Mouse (Mus musculus) macrophage (primary cell): ENCODE data around the gene Pnkd. TPM values are rescaled to one million over a fixed set of nuclear protein-coding genes. Genes with fewer than 3 reads are reported as not detected.
A peak's percentile ranks its signal among the peaks of the same experiment; 100 is the strongest.
"Not testable (repeated sequence)": the region's sequence is repeated elsewhere in the genome, so short reads cannot be mapped to it uniquely, and the experiment has no call there.

ENCODE experiments used
- H3K27ac ChIP-seq: fragments of 350-480 bp; formaldehyde crosslinking; 2 replicates; pipeline ENCODE4 v1.9.0; 2021
- H3K36me3 ChIP-seq: fragments of 350-480 bp; formaldehyde crosslinking; 2 replicates; pipeline ENCODE4 v1.9.0; 2021; ENCODE audit errors: inconsistent target
- H3K4me3 ChIP-seq: fragments of 350-480 bp; formaldehyde crosslinking; 2 replicates; pipeline ENCODE4 v1.9.0; 2021; ENCODE audit errors: inconsistent target
- H3K79me2 ChIP-seq: fragments of 350-480 bp; formaldehyde crosslinking; 2 replicates; pipeline ENCODE4 v1.9.0; 2021; ENCODE audit errors: inconsistent target
- WGBS: methylation state at CpG from one replicate; pipeline ENCODE4 v1.1.7; 2026; ENCODE audit warnings: inconsistent platforms; ENCODE audit not compliant: missing documents; 5-methylcytosine and 5-hydroxymethylcytosine counted together
- polyA plus RNA-seq: library from polyadenylated mRNA; stranded (reverse); fragments of 250-400 nt; gene quantifications from 3 replicates; pipeline ENCODE4 v1.2.4, GENCODE M21; 2018; ENCODE audit warnings: inconsistent platforms

Gene Pnkd
- polyA plus RNA-seq, 1 experiment from 2014 or later = 20.6 TPM

DNA sequence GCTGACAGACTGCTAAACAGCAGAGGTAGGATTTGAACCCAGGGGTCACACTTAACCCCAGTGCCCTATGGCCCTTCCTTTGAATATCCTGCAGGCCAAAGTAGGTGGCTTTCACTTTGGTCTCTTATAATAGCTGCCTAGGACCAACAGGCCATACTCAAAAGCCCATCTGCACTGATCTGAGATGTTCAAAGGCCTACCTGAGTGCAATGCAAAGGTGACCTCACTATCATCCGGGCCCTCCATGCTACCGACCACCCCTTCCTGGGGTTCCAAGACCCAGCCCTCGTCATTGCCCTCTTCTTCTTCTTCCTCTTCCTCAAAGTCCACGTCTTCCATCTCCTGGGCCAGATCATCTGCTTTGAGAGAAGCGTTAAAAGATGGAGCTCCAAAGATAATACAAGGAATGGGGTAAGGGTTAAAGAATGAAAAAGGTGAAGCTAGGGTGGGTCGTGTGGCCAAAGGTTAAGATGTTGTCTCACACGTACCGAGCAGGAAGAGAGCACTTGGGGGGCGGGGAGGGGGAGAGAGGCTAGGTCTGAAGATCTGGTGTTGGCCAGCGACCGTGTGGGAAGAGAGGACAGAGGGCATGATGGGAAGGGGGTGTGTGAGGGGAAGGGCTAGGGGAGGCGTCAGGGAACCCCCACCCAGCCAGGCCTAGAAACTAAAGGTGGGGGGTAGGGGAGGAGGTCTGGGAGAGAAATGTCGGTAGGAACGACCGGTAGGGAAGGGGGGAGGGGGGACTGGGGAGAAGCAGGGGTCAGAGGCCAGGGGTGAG, 855 bp upstream of the Pnkd start:
- peaks cover 50% of the 10 kb centered on the region for H3K36me3 ChIP-seq
- 5% methylated on average over 14 of the region's 15 CpGs for WGBS
- H3K79me2 ChIP-seq = peaks cover 28% of the 10 kb centered on the region
- H3K4me3 ChIP-seq = peak overlapping the region; percentile 95
- H3K27ac ChIP-seq = peak overlapping the region; percentile 79

DNA sequence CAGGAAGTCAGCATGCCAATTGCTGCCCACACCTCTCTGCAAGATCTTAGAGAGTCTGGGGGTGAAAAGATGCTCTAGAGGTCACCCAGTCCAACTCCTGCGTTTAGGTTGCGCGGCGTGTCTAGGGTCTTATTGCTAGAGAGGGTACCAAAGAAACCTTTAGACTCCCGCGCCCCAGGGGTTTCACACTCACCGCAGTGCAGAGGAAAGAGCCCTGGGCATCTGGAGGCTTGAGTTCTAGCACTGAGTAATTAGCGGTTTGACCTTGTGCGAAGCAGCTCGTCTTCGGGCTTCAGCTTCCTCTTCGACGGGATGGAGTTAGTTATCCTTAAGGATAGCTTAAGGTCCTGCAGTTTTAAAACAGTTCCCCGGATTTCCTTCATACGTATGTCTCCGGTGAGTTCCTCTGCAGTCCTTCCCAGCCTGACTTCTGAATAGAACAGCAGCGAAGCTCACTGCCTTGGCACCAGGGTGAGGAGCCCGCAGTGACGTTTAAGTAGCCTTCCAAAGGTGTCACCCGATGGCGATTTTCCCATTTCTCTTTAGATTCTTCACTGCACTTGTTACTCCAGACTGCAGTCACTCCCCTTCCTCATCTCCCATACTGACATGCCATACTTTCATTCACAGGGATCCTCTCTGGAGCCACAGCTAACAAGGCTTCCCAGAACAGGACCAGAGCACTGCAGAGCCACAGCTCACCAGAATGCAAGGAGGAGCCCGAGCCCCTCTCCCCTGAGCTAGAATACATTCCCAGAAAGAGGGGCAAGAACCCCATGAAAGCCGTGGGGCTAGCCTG, 681 bp downstream of the Pnkd start:
- WGBS = 8% methylated on average over 23 of the region's 23 CpGs
- H3K79me2 ChIP-seq = peaks cover 28% of the 10 kb centered on the region
- peak overlapping the region; percentile 4; the same call in 1 of the 2 replicates for H3K27ac ChIP-seq
- H3K4me3 ChIP-seq = peak overlapping the region; percentile 82
- H3K36me3 ChIP-seq = peaks cover 55% of the 10 kb centered on the region

DNA sequence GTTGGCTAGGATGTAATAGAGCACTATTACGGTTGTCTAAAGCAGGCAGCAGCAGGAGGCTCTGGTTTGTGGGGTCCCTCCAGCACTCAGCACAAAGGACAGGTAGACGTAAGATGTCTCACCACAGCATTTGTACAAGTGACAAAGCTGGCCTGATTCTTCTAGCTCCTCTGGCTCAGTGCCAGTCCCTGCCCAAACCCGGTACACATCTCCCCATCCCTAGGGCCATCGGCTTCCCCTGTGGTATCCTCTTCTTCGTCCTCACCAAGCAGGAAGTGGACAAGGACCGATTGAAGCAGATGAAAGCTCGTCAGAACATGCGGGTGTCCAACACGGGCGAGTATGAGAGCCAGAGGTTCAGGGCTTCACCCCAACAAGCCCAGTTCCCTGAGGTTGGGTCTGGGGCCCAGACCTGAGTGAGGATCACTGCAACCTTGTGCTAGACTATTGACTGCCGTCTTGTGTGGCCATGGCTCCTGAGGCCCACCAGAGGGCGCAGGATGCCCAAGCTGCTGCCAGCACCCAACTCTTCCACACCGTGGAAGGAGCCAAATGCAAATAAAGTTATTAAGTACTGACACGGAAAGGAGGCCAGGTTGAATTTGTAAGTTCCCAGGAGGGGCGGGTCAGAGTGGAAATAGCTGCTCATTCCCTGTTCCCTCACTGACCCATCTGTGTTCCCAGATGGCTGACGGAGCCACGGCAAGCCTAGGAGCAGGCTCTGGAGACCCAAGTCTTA, 2.3 kb downstream of the Pnkd start:
- WGBS = 67% methylated on average over 13 of the region's 17 CpGs
- H3K36me3 ChIP-seq = peaks cover 52% of the 10 kb centered on the region
- not testable (repeated sequence) for H3K27ac ChIP-seq

DNA sequence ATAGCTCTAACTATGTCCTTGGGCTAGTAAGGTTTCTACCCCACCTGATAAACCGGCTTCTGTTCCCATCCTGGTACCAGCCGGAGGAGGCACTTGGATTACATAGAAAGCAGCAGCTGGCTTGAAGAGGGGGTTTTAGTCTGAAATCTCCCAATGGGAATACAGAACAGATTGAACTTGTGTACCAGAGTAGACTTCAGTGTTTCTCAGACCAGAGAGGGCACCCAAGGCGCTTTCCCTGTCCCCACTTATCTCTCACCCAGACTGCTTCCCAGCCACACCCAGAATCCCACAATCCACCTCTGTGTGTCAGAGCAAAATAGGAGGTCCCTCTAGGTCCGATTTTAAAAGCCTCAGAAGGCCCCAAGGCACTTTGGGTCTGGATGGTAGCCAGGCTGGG, 3.6 kb downstream of the Pnkd start:
- H3K27ac ChIP-seq = no peak overlapping the region
- H3K36me3 ChIP-seq = peaks cover 53% of the 10 kb centered on the region
- 87% methylated on average over 4 of the region's 4 CpGs for WGBS
- H3K4me3 ChIP-seq = no peak overlapping the region
- peaks cover 18% of the 10 kb centered on the region for H3K79me2 ChIP-seq

More for the DNA sequence above, 2.3 kb downstream of the Pnkd start:
- H3K79me2 ChIP-seq = peaks cover 23% of the 10 kb centered on the region
- not testable (repeated sequence) for H3K4me3 ChIP-seq

DNA sequence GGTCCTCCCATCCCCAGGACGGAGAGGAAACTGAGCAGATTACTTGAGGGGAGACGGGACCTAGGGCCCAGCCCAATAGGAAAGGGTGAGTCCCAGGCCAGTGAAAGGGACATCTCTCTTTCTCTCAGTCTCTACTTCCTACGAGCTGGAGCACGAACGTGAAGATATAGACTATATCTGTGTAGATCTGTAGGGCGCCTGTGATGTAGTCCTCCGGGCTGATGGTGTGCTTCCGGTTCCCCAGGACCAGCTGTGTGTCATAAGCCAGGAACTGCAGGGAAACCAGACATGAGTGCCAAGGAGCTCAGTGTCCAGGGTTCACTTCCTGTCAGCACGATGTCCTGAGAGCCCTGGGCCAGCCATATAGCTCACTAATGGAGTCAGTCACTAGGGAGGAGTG, 4.5 kb downstream of the Pnkd start:
- Histone ChIP-seq H3K4me3 (no peak overlapping the region), H3K79me2 (peaks cover 9% of the 10 kb centered on the region; the same call in 1 of the 2 replicates), H3K36me3 (peaks cover 53% of the 10 kb centered on the region), H3K27ac (no peak overlapping the region)
- 94% methylated on average over 9 of the region's 9 CpGs for WGBS

DNA sequence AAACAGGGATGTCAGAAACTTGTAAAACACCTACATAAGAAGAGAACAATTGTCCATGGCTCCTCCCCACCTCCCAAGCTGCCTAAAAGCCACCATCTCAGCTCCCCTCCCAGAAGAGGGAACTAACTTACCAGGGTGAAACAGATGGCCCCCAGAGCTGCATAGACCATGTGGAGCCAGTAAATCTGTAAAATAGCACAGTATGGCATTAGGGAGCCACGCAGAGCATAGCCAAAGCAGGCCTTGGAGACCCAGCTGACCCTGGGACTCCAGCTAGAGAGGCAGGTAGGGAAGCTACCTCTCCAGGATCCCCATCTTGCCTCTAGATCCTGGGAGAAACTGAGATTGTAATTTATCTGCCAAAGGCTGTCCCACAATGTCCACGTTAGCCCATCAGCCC, 5.0 kb downstream of the Pnkd start:
- H3K36me3 ChIP-seq = peaks cover 53% of the 10 kb centered on the region
- H3K79me2 ChIP-seq = peaks cover 9% of the 10 kb centered on the region; the same call in 1 of the 2 replicates
- 95% methylated on average over 2 of the region's 2 CpGs for WGBS
- no peak overlapping the region for H3K4me3 ChIP-seq
- no peak overlapping the region for H3K27ac ChIP-seq

DNA sequence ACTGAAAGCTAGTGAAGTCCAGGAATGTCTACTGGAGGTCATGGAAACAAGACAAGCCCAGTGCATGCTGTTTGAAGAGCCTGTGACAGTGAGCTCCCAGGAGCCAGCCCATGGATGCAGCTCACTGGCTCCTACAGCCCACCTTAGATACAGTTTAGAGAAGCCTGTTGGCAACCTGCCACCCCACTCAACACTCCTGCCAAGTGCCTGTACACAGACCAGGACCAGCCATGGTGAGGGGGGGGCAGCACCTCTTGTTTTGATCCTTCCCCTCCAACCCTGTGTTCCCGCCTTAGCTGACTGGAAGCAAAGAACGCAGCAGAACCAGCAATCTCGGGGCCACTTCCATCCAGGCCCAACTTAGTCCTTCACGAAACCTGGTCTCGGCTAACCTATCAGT, 5.4 kb downstream of the Pnkd start:
- no peak overlapping the region for H3K27ac ChIP-seq
- 91% methylated on average over 5 of the region's 5 CpGs for WGBS
- no peak overlapping the region for H3K4me3 ChIP-seq
- peaks cover 13% of the 10 kb centered on the region; the same call in 1 of the 2 replicates for H3K79me2 ChIP-seq
- H3K36me3 ChIP-seq = peaks cover 53% of the 10 kb centered on the region

DNA sequence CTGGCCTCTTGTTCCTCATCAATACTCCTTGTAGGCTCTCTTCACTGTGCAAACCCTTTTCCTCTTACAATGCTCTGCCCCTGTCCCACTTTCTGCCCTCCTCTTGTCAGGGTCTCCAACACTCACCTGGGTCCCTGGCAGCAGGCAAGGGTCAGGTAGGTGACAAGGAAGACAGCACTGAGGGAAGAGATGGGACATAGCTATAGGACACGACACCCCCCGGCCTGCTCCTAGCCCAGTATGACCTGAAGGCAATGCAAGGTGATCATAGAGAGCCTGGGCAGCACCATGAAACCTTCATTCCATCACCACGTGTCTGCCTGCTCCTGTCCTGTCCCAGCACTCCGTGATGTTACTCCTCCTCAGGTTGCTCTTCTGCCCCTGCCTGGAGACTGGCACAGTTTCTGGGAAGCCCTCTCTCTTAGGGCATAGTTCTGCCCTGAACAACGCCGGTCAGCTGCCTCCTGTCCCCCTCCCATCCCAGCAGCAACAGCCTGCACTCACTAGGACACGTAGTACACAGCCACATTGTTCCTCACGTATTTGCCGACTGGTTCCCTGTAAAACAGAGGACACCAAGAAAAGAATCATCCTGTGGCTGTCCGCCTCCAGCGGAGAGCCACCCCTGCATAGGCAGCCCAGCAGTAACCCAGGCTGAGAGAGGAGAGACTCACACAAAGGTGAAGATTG, 7.7 kb downstream of the Pnkd start:
- Histone ChIP-seq H3K36me3 (peaks cover 53% of the 10 kb centered on the region), H3K27ac (no peak overlapping the region), H3K79me2 (peaks cover 27% of the 10 kb centered on the region), H3K4me3 (no peak overlapping the region)
- 94% methylated on average over 11 of the region's 11 CpGs for WGBS

DNA sequence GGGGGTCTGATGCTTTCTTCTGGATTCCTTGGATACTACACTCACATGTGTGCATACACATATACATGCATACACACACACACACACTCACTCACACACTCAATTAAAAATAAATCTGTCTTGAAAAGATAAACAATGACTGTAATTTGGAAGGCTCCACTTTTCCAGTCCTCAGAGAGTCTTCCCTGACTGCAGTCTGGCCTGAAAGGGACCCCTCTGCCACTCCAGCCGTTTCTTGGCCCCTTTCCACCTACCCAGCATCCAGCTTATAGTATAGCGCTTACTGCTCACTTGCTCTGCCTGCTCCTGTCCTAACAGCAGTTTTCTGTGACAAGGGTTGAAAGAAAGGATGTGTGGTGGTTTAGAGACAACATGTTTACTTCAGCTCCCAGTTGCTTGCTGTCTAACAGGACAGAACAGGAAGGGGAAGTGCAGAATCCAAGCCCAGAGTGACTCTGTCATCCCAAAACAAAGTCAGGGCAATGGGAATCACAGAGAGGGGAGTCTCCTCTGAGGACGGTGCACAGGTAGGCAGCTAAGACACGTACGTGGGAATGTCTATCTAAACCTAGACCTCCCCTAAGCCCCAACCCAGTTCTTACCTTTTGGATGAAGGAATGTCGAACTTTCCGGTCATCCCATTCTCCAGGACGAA, 8.7 kb downstream of the Pnkd start:
- peaks cover 36% of the 10 kb centered on the region for H3K79me2 ChIP-seq
- no peak overlapping the region for H3K27ac ChIP-seq
- no peak overlapping the region for H3K4me3 ChIP-seq
- H3K36me3 ChIP-seq = peaks cover 44% of the 10 kb centered on the region
- 93% methylated on average over 8 of the region's 8 CpGs for WGBS

DNA sequence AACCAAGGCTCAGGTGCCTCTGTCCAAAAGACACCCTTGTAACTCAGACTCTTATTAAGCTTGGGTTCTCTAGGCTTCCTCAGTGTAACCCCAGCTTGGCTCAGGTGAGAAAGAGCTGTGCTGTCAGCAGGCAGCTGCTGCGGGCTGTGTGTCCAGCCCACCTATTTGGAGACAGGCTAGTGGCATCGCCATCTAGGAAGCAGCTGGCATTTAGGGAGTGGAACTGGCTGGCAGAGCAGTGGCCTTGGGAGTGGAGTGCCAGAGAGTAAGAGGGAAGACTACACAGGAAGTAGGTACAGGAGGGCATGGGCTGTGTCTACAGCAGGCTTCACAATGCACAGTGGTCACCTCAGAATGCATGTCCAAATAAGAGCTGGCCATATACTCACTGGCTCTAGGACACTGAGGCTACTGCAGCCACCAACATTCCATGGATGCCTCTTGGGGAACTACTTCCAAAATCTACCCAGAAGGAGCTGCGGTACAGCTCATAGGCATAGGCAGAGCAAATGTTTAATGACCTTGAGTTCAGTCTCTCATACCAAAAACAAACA, 9.4 kb downstream of the Pnkd start:
- H3K4me3 ChIP-seq = no peak overlapping the region
- peaks cover 44% of the 10 kb centered on the region for H3K79me2 ChIP-seq
- WGBS = 95% methylated on average over 2 of the region's 3 CpGs
- H3K27ac ChIP-seq = no peak overlapping the region
- peaks cover 37% of the 10 kb centered on the region for H3K36me3 ChIP-seq

DNA sequence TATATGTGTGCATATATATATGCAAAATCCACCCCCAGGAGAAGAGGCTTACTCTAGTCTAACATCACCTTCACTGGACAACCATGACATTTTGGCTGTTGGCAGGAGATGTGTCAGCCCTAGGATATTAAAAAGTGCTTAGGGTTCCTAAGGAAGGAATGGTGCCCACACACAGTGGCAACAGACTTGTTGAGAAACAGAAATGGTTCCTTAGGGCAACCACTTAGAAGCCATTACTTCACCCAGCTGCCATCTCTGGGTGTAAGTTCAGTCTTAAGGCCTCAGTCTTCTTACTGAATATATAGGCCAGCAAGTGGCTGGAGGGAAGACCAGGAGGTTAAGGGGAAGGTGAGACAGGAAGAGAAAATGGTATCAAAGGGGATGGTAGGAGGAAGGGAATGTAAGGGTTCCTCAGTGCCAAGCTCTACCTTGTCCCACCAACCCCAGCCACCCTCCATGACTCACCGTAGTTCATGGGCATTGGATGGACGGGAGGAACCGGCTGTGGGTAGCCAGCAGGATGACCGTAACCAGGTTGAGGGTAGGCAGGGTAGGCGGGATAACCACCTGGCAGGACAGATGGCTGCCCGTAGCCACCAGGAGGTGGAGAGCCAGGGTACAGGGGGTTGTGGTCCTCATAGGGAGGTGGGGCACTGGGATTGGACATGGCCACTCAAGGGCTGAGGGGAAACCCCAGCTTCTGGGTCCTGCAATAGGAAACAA, 10.2 kb downstream of the Pnkd start:
- Histone ChIP-seq H3K4me3 (no peak overlapping the region), H3K79me2 (peaks cover 51% of the 10 kb centered on the region), H3K27ac (peak overlapping the region; percentile 84), H3K36me3 (peaks cover 30% of the 10 kb centered on the region)
- WGBS = 97% methylated on average over 6 of the region's 6 CpGs

DNA sequence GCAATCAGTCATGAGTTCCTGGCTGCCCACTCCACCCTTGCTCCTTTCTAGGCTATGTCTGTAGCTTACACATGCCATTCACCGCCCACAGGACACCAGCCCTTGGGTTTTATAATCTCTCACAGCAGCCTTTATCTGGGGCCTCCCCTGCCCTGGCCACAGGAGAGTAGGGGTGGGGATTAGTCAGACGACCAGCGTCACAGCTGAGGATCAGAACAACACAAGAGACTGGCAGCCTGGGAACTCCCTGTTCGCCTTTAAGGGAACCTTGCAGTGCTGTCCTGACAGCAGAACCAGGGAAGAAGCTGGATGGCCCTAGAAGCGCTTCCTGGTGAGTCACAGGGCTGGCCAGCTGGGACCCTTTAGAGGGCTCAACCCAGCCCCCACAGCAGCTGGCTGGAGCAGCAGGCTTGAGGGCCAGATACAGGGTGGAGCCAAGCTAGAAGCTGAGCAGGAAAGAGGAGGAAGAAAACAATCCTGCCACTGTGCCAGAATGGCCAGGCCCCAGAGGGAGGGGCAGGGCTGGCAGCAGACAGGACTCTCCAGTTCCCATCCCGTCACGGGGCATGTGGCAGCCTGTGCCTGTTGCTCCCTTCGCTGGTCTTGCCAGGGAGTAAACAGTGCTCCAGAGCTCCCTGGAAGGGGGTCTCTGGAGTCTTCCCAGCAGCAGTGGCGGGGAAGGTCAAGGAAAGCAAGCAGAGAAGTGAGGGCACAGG, 10.9 kb downstream of the Pnkd start:
- Histone ChIP-seq H3K79me2 (peaks cover 58% of the 10 kb centered on the region), H3K36me3 (peaks cover 23% of the 10 kb centered on the region), H3K27ac (peak overlapping the region; percentile 84), H3K4me3 (no peak overlapping the region)
- WGBS = 30% methylated on average over 9 of the region's 9 CpGs
